Mouse (Mus musculus): ENCODE results near the gene Galnt7. TPM values are rescaled to one million over a fixed set of nuclear protein-coding genes. Genes with fewer than 3 reads are reported as not detected.
"Not testable (repeated sequence)": the region's sequence is repeated elsewhere in the genome, so short reads cannot be mapped to it uniquely, and the experiment has no call there.

The Galnt7 gene
- total and polyA plus RNA-seq, 3 experiments: 2.7 to 31.2 (median 19.0) TPM

GRCm38 (mm10) chr8:57532223-57532622 is 120.6 kb downstream of the Galnt7 start:
- H3K27me3 ChIP-seq (ENCODE audit: insufficient read depth, low read length): no peaks in the 10 kb centered on the region
- H3K4me1 ChIP-seq (ENCODE audit: insufficient read depth, low read depth, low read length): peaks cover 11% of the 10 kb centered on the region
- H3K9me3 ChIP-seq (replicated peaks): no peaks in the 10 kb centered on the region
- no peak for ATAC-seq (ENCODE audit: extremely low read depth, insufficient number of reproducible peaks, low FRiP score, poor library complexity, severe bottlenecking)
- no peak overlapping the region for H3K4me3 ChIP-seq (ENCODE audit: low read depth, low read length)
- H3K36me3 ChIP-seq (replicated peaks): peaks cover 60% of the 10 kb centered on the region
- TF ChIP-seq POLR2AphosphoS5 (IDR thresholded peaks at IDR 0.05; ENCODE audit: insufficient replicate concordance, low read depth, low read length): no peak
- DNase-seq (ENCODE audit: low spot score): no peak

GRCm38 (mm10) chr8:57530666-57531349 is 122.0 kb downstream of the Galnt7 start:
- no peaks in the 10 kb centered on the region for H3K9me3 ChIP-seq (replicated peaks)
- ATAC-seq (ENCODE audit: extremely low read depth, insufficient number of reproducible peaks, low FRiP score, poor library complexity, severe bottlenecking): peak; percentile 49; the same call in 1 of the 2 replicates
- peak; percentile 53 for DNase-seq (ENCODE audit: low spot score)
- peaks cover 64% of the 10 kb centered on the region for H3K36me3 ChIP-seq (replicated peaks)
- peaks cover 8% of the 10 kb centered on the region for H3K4me1 ChIP-seq (ENCODE audit: insufficient read depth, low read depth, low read length)
- no peaks in the 10 kb centered on the region for H3K27me3 ChIP-seq (ENCODE audit: insufficient read depth, low read length)
- H3K4me3 ChIP-seq (ENCODE audit: low read depth, low read length): no peak overlapping the region
- TF ChIP-seq POLR2AphosphoS5 (IDR thresholded peaks at IDR 0.05; ENCODE audit: insufficient replicate concordance, low read depth, low read length) (no peak), GATA1 (IDR thresholded peaks at IDR 0.05; ENCODE audit: borderline replicate concordance, low read length) (no peak), CTCF (IDR thresholded peaks at IDR 0.05; ENCODE audit: low read depth, low read length) (peak; percentile 69)

- no peak overlapping the region for H3K4me3 ChIP-seq (ENCODE audit: low read depth, low read length)
- ATAC-seq (ENCODE audit: extremely low read depth, insufficient number of reproducible peaks, low FRiP score, poor library complexity, severe bottlenecking) (no peak), DNase-seq (ENCODE audit: low spot score) (no peak)
- TF ChIP-seq TAL1 (conservative IDR thresholded peaks at IDR 0.05; ENCODE audit: low read depth, low read length): no peak
- no peak for TF ChIP-seq CTCF (IDR thresholded peaks at IDR 0.05; ENCODE audit: low read depth, low read length)
- no peak for TF ChIP-seq POLR2AphosphoS5 (IDR thresholded peaks at IDR 0.05; ENCODE audit: insufficient replicate concordance, low read depth, low read length)
- no peak for TF ChIP-seq GATA1 (IDR thresholded peaks at IDR 0.05; ENCODE audit: borderline replicate concordance, low read length)
- no peak for TF ChIP-seq GATA2 (IDR thresholded peaks at IDR 0.05; ENCODE audit: borderline replicate concordance, low read depth, low read length)
- peaks cover 61% of the 10 kb centered on the region for H3K36me3 ChIP-seq (replicated peaks)
- no peaks in the 10 kb centered on the region for H3K27me3 ChIP-seq (ENCODE audit: insufficient read depth, low read length)
- H3K4me1 ChIP-seq (ENCODE audit: insufficient read depth, low read depth, low read length): peaks cover 8% of the 10 kb centered on the region
- peaks cover 2% of the 10 kb centered on the region for H3K9me3 ChIP-seq (replicated peaks)
Observed at GRCm38 (mm10) chr8:57530238-57530637, 122.6 kb downstream of the Galnt7 start.

GRCm38 (mm10) chr8:57528036-57528435 is 124.8 kb downstream of the Galnt7 start:
- H3K36me3 ChIP-seq (replicated peaks): peaks cover 46% of the 10 kb centered on the region
- ATAC-seq (ENCODE audit: extremely low read depth, insufficient number of reproducible peaks, low FRiP score, poor library complexity, severe bottlenecking) (no peak), DNase-seq (ENCODE audit: low spot score) (no peak)
- no peak overlapping the region for H3K4me3 ChIP-seq (ENCODE audit: low read depth, low read length)
- H3K9me3 ChIP-seq (replicated peaks): peaks cover 7% of the 10 kb centered on the region
- TF ChIP-seq CTCF (IDR thresholded peaks at IDR 0.05; ENCODE audit: low read depth, low read length) (no peak), POLR2AphosphoS5 (IDR thresholded peaks at IDR 0.05; ENCODE audit: insufficient replicate concordance, low read depth, low read length) (no peak), GATA2 (IDR thresholded peaks at IDR 0.05; ENCODE audit: borderline replicate concordance, low read depth, low read length) (no peak), TAL1 (conservative IDR thresholded peaks at IDR 0.05; ENCODE audit: low read depth, low read length) (no peak), GATA1 (IDR thresholded peaks at IDR 0.05; ENCODE audit: borderline replicate concordance, low read length) (no peak)
- H3K27me3 ChIP-seq (ENCODE audit: insufficient read depth, low read length): no peaks in the 10 kb centered on the region
- peaks cover 8% of the 10 kb centered on the region for H3K4me1 ChIP-seq (ENCODE audit: insufficient read depth, low read depth, low read length)

GRCm38 (mm10) chr8:57520186-57520786 is 132.5 kb downstream of the Galnt7 start:
- DNase-seq (ENCODE audit: low spot score) (no peak), ATAC-seq (ENCODE audit: extremely low read depth, insufficient number of reproducible peaks, low FRiP score, poor library complexity, severe bottlenecking) (no peak; the same call in 1 of the 2 replicates)
- H3K9me3 ChIP-seq (replicated peaks): peaks cover 5% of the 10 kb centered on the region
- H3K4me1 ChIP-seq (ENCODE audit: insufficient read depth, low read depth, low read length): peaks cover 15% of the 10 kb centered on the region
- H3K36me3 ChIP-seq (replicated peaks): peaks cover 46% of the 10 kb centered on the region
- TF ChIP-seq GATA2 (IDR thresholded peaks at IDR 0.05; ENCODE audit: borderline replicate concordance, low read depth, low read length) (no peak), POLR2AphosphoS5 (IDR thresholded peaks at IDR 0.05; ENCODE audit: insufficient replicate concordance, low read depth, low read length) (peak; percentile 67; the same call in 1 of the 2 replicates)
- H3K4me3 ChIP-seq (ENCODE audit: low read depth, low read length): no peak overlapping the region
- H3K27me3 ChIP-seq (ENCODE audit: insufficient read depth, low read length): no peaks in the 10 kb centered on the region

GRCm38 (mm10) chr8:57517723-57518122 is 135.1 kb downstream of the Galnt7 start:
- no peak for DNase-seq (ENCODE audit: low spot score)
- H3K36me3 ChIP-seq (replicated peaks): peaks cover 55% of the 10 kb centered on the region
- no peaks in the 10 kb centered on the region for H3K27me3 ChIP-seq (ENCODE audit: insufficient read depth, low read length)
- peaks cover 20% of the 10 kb centered on the region for H3K4me1 ChIP-seq (ENCODE audit: insufficient read depth, low read depth, low read length)
- no peaks in the 10 kb centered on the region for H3K9me3 ChIP-seq (replicated peaks)
- no peak overlapping the region for H3K4me3 ChIP-seq (ENCODE audit: low read depth, low read length)
- no peak for TF ChIP-seq GATA2 (IDR thresholded peaks at IDR 0.05; ENCODE audit: borderline replicate concordance, low read depth, low read length)
- TF ChIP-seq POLR2AphosphoS5 (IDR thresholded peaks at IDR 0.05; ENCODE audit: insufficient replicate concordance, low read depth, low read length): no peak; the same call in 1 of the 2 replicates
- TF ChIP-seq GATA1 (IDR thresholded peaks at IDR 0.05; ENCODE audit: borderline replicate concordance, low read length): no peak
- TF ChIP-seq CTCF (IDR thresholded peaks at IDR 0.05; ENCODE audit: low read depth, low read length): no peak
- no peak for TF ChIP-seq TAL1 (conservative IDR thresholded peaks at IDR 0.05; ENCODE audit: low read depth, low read length)
- no peak for ATAC-seq (ENCODE audit: extremely low read depth, insufficient number of reproducible peaks, low FRiP score, poor library complexity, severe bottlenecking)

- Histone ChIP-seq H3K4me1 (ENCODE audit: insufficient read depth, low read depth, low read length) (peaks cover 20% of the 10 kb centered on the region), H3K36me3 (replicated peaks) (peaks cover 49% of the 10 kb centered on the region)
Observed at GRCm38 (mm10) chr8:57516685-57517084, 136.1 kb downstream of the Galnt7 start.

More at GRCm38 (mm10) chr8:57516685-57517084, 136.1 kb downstream of the Galnt7 start:
- not testable (repeated sequence) for H3K4me3 ChIP-seq (ENCODE audit: low read depth, low read length); DNase-seq (ENCODE audit: low spot score); H3K27me3 ChIP-seq (ENCODE audit: insufficient read depth, low read length); H3K9me3 ChIP-seq (replicated peaks); ATAC-seq (ENCODE audit: extremely low read depth, insufficient number of reproducible peaks, low FRiP score, poor library complexity, severe bottlenecking)

All from G1E (cell line).